Mouse (Mus musculus) liver, embryonic 14.5 days (tissue): ENCODE data around the gene Selenop.

ENCODE experiments used
- CTCF ChIP-seq: IDR thresholded peaks from 2 replicates; pipeline ENCODE4 v1.5.1; 2016; ENCODE audit warnings: antibody characterized with exemption, low read depth, control low read depth
- EP300 ChIP-seq: IDR thresholded peaks from 2 replicates; pipeline ENCODE4 v1.6.1; 2016; ENCODE audit warnings: antibody characterized with exemption, low read depth

DNA sequence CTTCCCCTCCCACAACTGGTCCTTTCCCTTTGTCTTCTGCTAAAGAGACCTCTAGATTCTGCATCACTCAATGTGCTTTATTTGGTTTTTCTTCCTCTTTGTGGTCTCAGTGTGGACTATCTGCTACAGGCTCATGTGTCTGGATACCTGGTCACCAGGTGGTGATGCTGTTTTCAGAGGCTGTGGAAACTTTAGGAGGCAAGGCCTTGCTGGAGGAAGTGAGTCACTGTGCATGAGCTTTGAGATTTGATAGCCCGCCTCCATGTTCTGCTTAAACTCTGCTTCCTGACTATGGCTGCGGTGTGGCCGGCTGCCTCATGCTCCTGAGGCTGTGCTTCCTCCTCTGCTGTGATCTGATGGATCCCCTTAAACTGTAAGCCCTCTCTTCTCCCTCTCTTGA, 22.1 kb downstream of the Selenop start:
- TF ChIP-seq CTCF = no peak
- no peak for TF ChIP-seq EP300
